Mouse (Mus musculus) heart, postnatal 0 days (tissue): ENCODE data around the gene Smco3.

ENCODE experiments used
- CTCF ChIP-seq: IDR thresholded peaks from 2 replicates; pipeline ENCODE4 v1.5.1; 2016; ENCODE audit warnings: antibody characterized with exemption, control low read depth, low read depth
- EP300 ChIP-seq: IDR thresholded peaks from 2 replicates; pipeline ENCODE4 v1.6.1; 2016; ENCODE audit warnings: antibody characterized with exemption, low read depth

DNA sequence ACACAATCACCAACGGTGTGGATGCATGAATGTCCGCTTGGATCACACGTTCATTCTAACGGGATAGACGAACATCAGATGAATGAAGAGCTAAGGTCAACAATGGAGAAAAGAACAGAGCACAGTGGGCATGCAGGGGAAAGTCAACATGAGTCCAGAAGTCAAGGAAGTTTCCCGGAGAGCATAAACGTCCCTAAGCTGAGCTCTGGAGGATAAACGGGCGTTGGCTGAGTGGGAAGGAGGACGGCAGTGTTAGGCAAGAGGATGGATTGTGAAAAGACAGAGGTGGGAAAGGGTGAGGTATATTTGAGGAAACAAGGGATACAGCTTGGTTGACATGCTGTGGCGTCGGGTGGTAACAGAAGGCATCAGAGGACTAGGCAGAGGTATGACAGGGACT lies 53.1 kb downstream of the Smco3 start:
- TF ChIP-seq CTCF, result no peak
- TF ChIP-seq EP300, result no peak
